9 mouse cellular contexts compared by ENCODE assay signal in the genomic region with DNA sequence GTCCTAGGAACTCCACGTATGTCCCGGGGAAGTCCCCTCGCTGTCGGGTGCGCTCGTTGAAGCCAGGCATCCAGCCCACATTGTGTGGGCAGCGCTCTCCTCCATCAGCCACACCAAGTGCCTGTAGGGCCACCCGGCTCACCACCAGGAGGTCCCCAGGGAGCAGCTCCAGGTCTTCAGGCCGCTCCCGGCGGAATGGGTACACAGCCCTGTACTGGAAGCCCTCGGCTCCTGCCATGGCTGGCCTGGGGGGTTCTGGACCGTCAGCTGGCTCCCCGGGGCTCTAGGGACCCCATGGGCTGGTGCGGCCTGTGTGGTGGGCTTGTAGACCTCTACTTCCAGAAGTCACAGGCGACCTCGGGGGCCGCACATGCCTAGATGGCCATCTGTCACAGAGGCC. TPM values are rescaled to one million over a fixed set of nuclear protein-coding genes. Genes with fewer than 3 reads are reported as not detected.
DNase-seq lines count a peak whose midpoint lies in the region; ATAC-seq and TF ChIP-seq lines count a peak whose summit lies in the region.
"Had no signal": no experiment of that assay in that cellular context is flagged by ENCODE, and none has a peak within 500 bp of the region (broad histone marks: within the 10 kb centered on the region; RNA-seq: fewer than 3 reads in every experiment).

No protein-coding gene starts in this region.

- H3K36me3 ChIP-seq in midbrain, embryonic 10.5 days: peaks cover 75% of the 10 kb centered on the region
- H3K36me3 ChIP-seq in midbrain, embryonic 11.5 days (ENCODE audit: control insufficient read depth, insufficient read depth, low read length): peaks cover 9% of the 10 kb centered on the region
- H3K36me3 ChIP-seq in limb, embryonic 10.5 days: peaks cover 74% of the 10 kb centered on the region
- peaks cover 18% of the 10 kb centered on the region; the same call in 1 of the 2 replicates for H3K36me3 ChIP-seq in stomach, postnatal 0 days (ENCODE audit: control insufficient read depth, insufficient read depth, low read length)

- H3K4me2 ChIP-seq in midbrain, embryonic 11.5 days: no peak overlapping the region
- H3K4me2 ChIP-seq in stomach, postnatal 0 days (replicated peaks; ENCODE audit: low read depth): 0 out of 2 replicates have a peak overlapping the region, but pooled peaks have one; percentile 23

- TF ChIP-seq CTCF in stomach, postnatal 0 days (IDR thresholded peaks at IDR 0.05; ENCODE audit: low read depth): no peak

- H3K4me1 ChIP-seq in midbrain, embryonic 10.5 days: peaks cover 52% of the 10 kb centered on the region
- peaks cover 20% of the 10 kb centered on the region for H3K4me1 ChIP-seq in midbrain, embryonic 11.5 days (ENCODE audit: control insufficient read depth, insufficient read depth, low read length)
- peaks cover 46% of the 10 kb centered on the region for H3K4me1 ChIP-seq in limb, embryonic 10.5 days
- H3K4me1 ChIP-seq in stomach, postnatal 0 days (replicated peaks; ENCODE audit: control insufficient read depth, insufficient read depth): peaks cover 20% of the 10 kb centered on the region

- TF ChIP-seq EP300 in stomach, postnatal 0 days (optimal IDR thresholded peaks at IDR 0.05): no peak

- H3K9me3 ChIP-seq in midbrain, embryonic 10.5 days (replicated peaks): no peaks in the 10 kb centered on the region
- H3K9me3 ChIP-seq in midbrain, embryonic 11.5 days (ENCODE audit: control insufficient read depth, low read length): no peaks in the 10 kb centered on the region
- no peaks in the 10 kb centered on the region for H3K9me3 ChIP-seq in limb, embryonic 10.5 days (replicated peaks)
- H3K9me3 ChIP-seq in stomach, postnatal 0 days (ENCODE audit: control insufficient read depth, low read length): no peaks in the 10 kb centered on the region

- ATAC-seq in midbrain, embryonic 11.5 days (ENCODE audit: low FRiP score): no peak
- no peak for ATAC-seq in stomach, postnatal 0 days (ENCODE audit: low FRiP score, low TSS enrichment)

- peak overlapping the region; percentile 87; the same call in 1 of the 2 replicates for H3K4me3 ChIP-seq in midbrain, embryonic 10.5 days
- no peak overlapping the region for H3K4me3 ChIP-seq in midbrain, embryonic 11.5 days (ENCODE audit: low read depth, low read length)
- no peak overlapping the region for H3K4me3 ChIP-seq in limb, embryonic 10.5 days
- H3K4me3 ChIP-seq in stomach, postnatal 0 days (ENCODE audit: low read depth, low read length): no peak overlapping the region

- peak; percentile 26 for DNase-seq in gastrocnemius, postnatal 25 days
- no peak for DNase-seq in gastrocnemius, adult 18-20 months (ENCODE audit: low spot score)
- no peak for DNase-seq in midbrain, embryonic 10.5 days (ENCODE audit: low spot score)
- no peak for DNase-seq in midbrain, embryonic 11.5 days (ENCODE audit: low spot score, missing footprints)
- DNase-seq in limb, embryonic 10.5 days (ENCODE audit: low spot score): no peak
- DNase-seq in stomach, postnatal 0 days (ENCODE audit: low spot score): no peak
- DNase-seq in frontal cortex, postnatal 36 days (ENCODE audit: low spot score in 2 of 2): no peak
- no peak for DNase-seq in kidney, postnatal 14 days

- H3K27me3 ChIP-seq in midbrain, embryonic 10.5 days (ENCODE audit: low read depth, poor library complexity, severe bottlenecking): peaks cover 13% of the 10 kb centered on the region
- H3K27me3 ChIP-seq in midbrain, embryonic 11.5 days (ENCODE audit: control insufficient read depth, insufficient read depth, low read length): no peaks in the 10 kb centered on the region
- H3K27me3 ChIP-seq in limb, embryonic 10.5 days (ENCODE audit: low read depth, poor library complexity, severe bottlenecking): no peaks in the 10 kb centered on the region
- H3K27me3 ChIP-seq in stomach, postnatal 0 days (ENCODE audit: control insufficient read depth, insufficient read depth, low read length): no peaks in the 10 kb centered on the region

- H3K27ac ChIP-seq in midbrain, embryonic 10.5 days (replicated peaks): 0 out of 2 replicates have a peak overlapping the region, but pooled peaks have one; percentile 23
- H3K27ac ChIP-seq in midbrain, embryonic 11.5 days (ENCODE audit: low read depth, low read length): no peak overlapping the region
- H3K27ac ChIP-seq in limb, embryonic 10.5 days: peak overlapping the region; percentile 12; the same call in 1 of the 2 replicates
- peak overlapping the region; percentile 81; the same call in 1 of the 2 replicates for H3K27ac ChIP-seq in stomach, postnatal 0 days (replicated peaks)

- H3K9ac ChIP-seq in midbrain, embryonic 11.5 days (ENCODE audit: low read length): no peak overlapping the region
- peak overlapping the region; percentile 98 for H3K9ac ChIP-seq in stomach, postnatal 0 days (ENCODE audit: low read length)

- 95% methylated on average over 18 of the region's 18 CpGs for WGBS in midbrain, embryonic 10.5 days
- 94% methylated on average over 18 of the region's 18 CpGs for WGBS in midbrain, embryonic 11.5 days
- WGBS in limb, embryonic 10.5 days: 97% methylated on average over 18 of the region's 18 CpGs
- WGBS in stomach, postnatal 0 days: 94% methylated on average over 17 of the region's 18 CpGs

RNA-seq across cellular contexts. Expression of a gene that starts 1.8 kb away (rescaled TPM):
- 10 to 100 TPM; 13.1 to 18.7 TPM for total RNA-seq in gastrocnemius, postnatal 25 days (2021)
- 10 to 100 TPM; 13.3 to 15.1 TPM for total RNA-seq in gastrocnemius, adult 18-20 months (2021)
- polyA plus RNA-seq in midbrain, embryonic 10.5 days (2016; fragmentation: Nextera tagmentation; extraction: Ambion mirVana): 66.2 and 66.6 TPM in 2 replicates
- 25.4 and 30.2 TPM in 2 replicates for polyA plus RNA-seq in midbrain, embryonic 11.5 days (2014; fragmentation: Nextera tagmentation; extraction: Ambion mirVana)
- polyA plus RNA-seq in limb, embryonic 10.5 days (2016; fragmentation: Nextera tagmentation; extraction: Ambion mirVana): 92.7 and 100 TPM in 2 replicates
- polyA plus RNA-seq in stomach, postnatal 0 days (2015; fragmentation: Nextera tagmentation; extraction: Ambion mirVana): 36.8 and 39.0 TPM in 2 replicates

RNA-seq across cellular contexts. Expression of a gene that starts 14.0 kb away (rescaled TPM):
- 10 to 100 TPM; 19.6 to 25.6 TPM for total RNA-seq in gastrocnemius, postnatal 25 days (2021)
- 10 to 100 TPM; 19.9 to 20.9 TPM for total RNA-seq in gastrocnemius, adult 18-20 months (2021)
- 31.7 and 34.6 TPM in 2 replicates for polyA plus RNA-seq in midbrain, embryonic 10.5 days (2016; fragmentation: Nextera tagmentation; extraction: Ambion mirVana)
- 28.3 and 29.6 TPM in 2 replicates for polyA plus RNA-seq in midbrain, embryonic 11.5 days (2014; fragmentation: Nextera tagmentation; extraction: Ambion mirVana)
- polyA plus RNA-seq in limb, embryonic 10.5 days (2016; fragmentation: Nextera tagmentation; extraction: Ambion mirVana): 25.2 and 29.9 TPM in 2 replicates
- 77.3 and 80.1 TPM in 2 replicates for polyA plus RNA-seq in stomach, postnatal 0 days (2015; fragmentation: Nextera tagmentation; extraction: Ambion mirVana)

RNA-seq across cellular contexts. Expression of a gene that starts 20.3 kb away (rescaled TPM):
- 10 to 100 TPM; 40.0 to 40.4 TPM for total RNA-seq in gastrocnemius, postnatal 25 days (2021)
- total RNA-seq in gastrocnemius, adult 18-20 months (2021): 10 to 100 TPM; 32.5 to 36.5 TPM
- polyA plus RNA-seq in midbrain, embryonic 10.5 days (2016; fragmentation: Nextera tagmentation; extraction: Ambion mirVana): 17.2 and 40.7 TPM in 2 replicates
- 56.6 and 66.1 TPM in 2 replicates for polyA plus RNA-seq in midbrain, embryonic 11.5 days (2014; fragmentation: Nextera tagmentation; extraction: Ambion mirVana)
- polyA plus RNA-seq in limb, embryonic 10.5 days (2016; fragmentation: Nextera tagmentation; extraction: Ambion mirVana): 7.1 and 10.8 TPM in 2 replicates
- 18.9 and 19.0 TPM in 2 replicates for polyA plus RNA-seq in stomach, postnatal 0 days (2015; fragmentation: Nextera tagmentation; extraction: Ambion mirVana)

RNA-seq across cellular contexts. Expression of a gene that starts 30.1 kb away (rescaled TPM):
- total RNA-seq in gastrocnemius, postnatal 25 days (2021): 1 to 10 TPM; 2.4 to 3.4 TPM
- 1 to 10 TPM; 2.7 TPM for total RNA-seq in gastrocnemius, adult 18-20 months (2021)
- polyA plus RNA-seq in midbrain, embryonic 10.5 days (2016; fragmentation: Nextera tagmentation; extraction: Ambion mirVana): 9.8 and 12.1 TPM in 2 replicates
- 9.1 and 10.1 TPM in 2 replicates for polyA plus RNA-seq in midbrain, embryonic 11.5 days (2014; fragmentation: Nextera tagmentation; extraction: Ambion mirVana)
- 12.7 and 17.1 TPM in 2 replicates for polyA plus RNA-seq in limb, embryonic 10.5 days (2016; fragmentation: Nextera tagmentation; extraction: Ambion mirVana)
- polyA plus RNA-seq in stomach, postnatal 0 days (2015; fragmentation: Nextera tagmentation; extraction: Ambion mirVana): 5.6 and 5.7 TPM in 2 replicates

RNA-seq across cellular contexts. Expression of a gene that starts 33.5 kb away (rescaled TPM):
- total RNA-seq in gastrocnemius, postnatal 25 days (2021): not detected
- total RNA-seq in gastrocnemius, adult 18-20 months (2021): under 1 TPM in 1 of 2 experiments, not detected in 1; 0.07 TPM
- polyA plus RNA-seq in midbrain, embryonic 10.5 days (2016; fragmentation: Nextera tagmentation; extraction: Ambion mirVana): 0.05 and 0.11 TPM in 2 replicates
- polyA plus RNA-seq in midbrain, embryonic 11.5 days (2014; fragmentation: Nextera tagmentation; extraction: Ambion mirVana): 0.38 TPM in 1 of 2 replicates, not detected in the other
- polyA plus RNA-seq in limb, embryonic 10.5 days (2016; fragmentation: Nextera tagmentation; extraction: Ambion mirVana): not detected in 2 replicates
- 0.19 and 0.29 TPM in 2 replicates for polyA plus RNA-seq in stomach, postnatal 0 days (2015; fragmentation: Nextera tagmentation; extraction: Ambion mirVana)
- total RNA-seq: gastrocnemius, postnatal 4 days had no signal
